Mouse (Mus musculus) kidney, adult 2 months (tissue): ENCODE results near the gene Chrdl2. TPM values are rescaled to one million over a fixed set of nuclear protein-coding genes. Genes with fewer than 3 reads are reported as not detected.

Source experiments
- DNase-seq: peaks from one replicate; pipeline ENCODE4 v3.0.0; 2021
- H3K27ac ChIP-seq: fragments of 200-500 bp; 2 replicates; pipeline ENCODE4 v1.5.1; 2012; ENCODE audit warnings: low read depth, low read length, control low read depth, inconsistent platforms; ENCODE audit not compliant: insufficient read depth
- H3K27me3 ChIP-seq: fragments of 200-500 bp; replicated peaks from 2 replicates; pipeline ENCODE4 v1.6.1; 2012; ENCODE audit warnings: mild to moderate bottlenecking, moderate library complexity, low read length, inconsistent platforms; ENCODE audit not compliant: control insufficient read depth, insufficient read depth
- H3K36me3 ChIP-seq: fragments of 200-500 bp; 2 replicates; pipeline ENCODE4 v1.6.1; 2012; ENCODE audit warnings: mild to moderate bottlenecking, moderate library complexity, low read length, inconsistent platforms; ENCODE audit not compliant: control insufficient read depth, insufficient read depth
- H3K4me1 ChIP-seq: fragments of 200-500 bp; 2 replicates; pipeline ENCODE4 v1.6.1; 2011; ENCODE audit warnings: low read length; ENCODE audit not compliant: control insufficient read depth, insufficient read depth
- H3K4me3 ChIP-seq: fragments of 200-500 bp; 2 replicates; pipeline ENCODE4 v1.5.1; 2011; ENCODE audit warnings: mild to moderate bottlenecking, low read depth, low read length, control low read depth; ENCODE audit not compliant: insufficient read depth
- CTCF ChIP-seq: fragments of 200-500 bp; conservative IDR thresholded peaks from 2 replicates; pipeline ENCODE4 v1.5.1; 2011; ENCODE audit warnings: low read depth, mild to moderate bottlenecking, control low read depth, low read length, moderate library complexity, mixed read lengths; ENCODE audit not compliant: insufficient read depth, insufficient read length
- POLR2A ChIP-seq: fragments of 200-500 bp; IDR thresholded peaks from one replicate; pipeline ENCODE4 v1.6.1; 2011; ENCODE audit warnings: low read depth, low read length, control low read depth
- WGBS: fragments of 180-500 bp; shearing (Covaris S2); methylation state at CpG from one replicate; pipeline ENCODE4 v1.1.7; 2018; 5-methylcytosine and 5-hydroxymethylcytosine counted together
- polyA plus RNA-seq: library from polyadenylated mRNA; depleted of rRNA; stranded (reverse); fragments of >200 nt; gene quantifications from 2 replicates; pipeline ENCODE4 v1.2.3, GENCODE M21; 2012

Gene Chrdl2
- polyA plus RNA-seq, 1 experiment, result 0.36 TPM

GRCm38 (mm10) chr7:100008765-100009164 is 2.8 kb downstream of the Chrdl2 start:
- no peak overlapping the region for H3K4me3 ChIP-seq
- no peak for DNase-seq
- H3K27ac ChIP-seq, result no peak overlapping the region
- no peaks in the 10 kb centered on the region for H3K36me3 ChIP-seq
- H3K4me1 ChIP-seq, result peaks cover 15% of the 10 kb centered on the region
- 95% methylated on average over 4 of the region's 4 CpGs for WGBS
- H3K27me3 ChIP-seq, result peaks cover 3% of the 10 kb centered on the region; the same call in 1 of the 2 replicates
- TF ChIP-seq CTCF (no peak), POLR2A (no peak)

DNA sequence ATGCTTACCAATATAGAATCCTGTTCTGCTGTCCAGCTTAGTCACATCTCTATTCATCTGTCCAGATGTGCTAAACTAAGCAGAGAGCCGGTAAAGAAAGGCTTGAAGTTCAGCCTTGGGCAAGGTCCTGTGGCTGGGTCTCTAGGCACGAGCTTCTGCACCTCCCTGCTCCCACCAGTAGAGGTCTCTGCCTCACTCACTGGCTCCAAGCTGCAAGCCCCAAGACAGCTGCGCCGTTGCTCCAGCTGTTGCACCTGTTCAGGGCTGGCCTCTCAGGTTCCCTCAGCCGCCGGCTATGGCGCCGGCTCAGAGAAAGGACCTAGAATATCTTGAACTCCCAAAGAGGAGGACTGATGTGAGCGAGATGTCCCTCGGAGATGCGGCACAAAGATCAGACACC is 3.7 kb downstream of the Chrdl2 start:
- WGBS, result 11% methylated on average over 11 of the region's 11 CpGs
- Histone ChIP-seq H3K4me1 (peaks cover 15% of the 10 kb centered on the region), H3K27ac (no peak overlapping the region), H3K36me3 (no peaks in the 10 kb centered on the region), H3K4me3 (no peak overlapping the region), H3K27me3 (peaks cover 3% of the 10 kb centered on the region; the same call in 1 of the 2 replicates)
- TF ChIP-seq CTCF (peak; percentile 95), POLR2A (no peak)
- DNase-seq, result peak; percentile 84

GRCm38 (mm10) chr7:100010711-100011110 is 4.7 kb downstream of the Chrdl2 start:
- H3K4me1 ChIP-seq, result peaks cover 15% of the 10 kb centered on the region
- peak; percentile 91 for DNase-seq
- H3K27me3 ChIP-seq, result peaks cover 3% of the 10 kb centered on the region; the same call in 1 of the 2 replicates
- WGBS, result 42% methylated on average over 5 of the region's 5 CpGs
- H3K27ac ChIP-seq, result peak overlapping the region; percentile 77
- TF ChIP-seq CTCF (no peak), POLR2A (no peak)
- no peak overlapping the region for H3K4me3 ChIP-seq
- H3K36me3 ChIP-seq, result no peaks in the 10 kb centered on the region

GRCm38 (mm10) chr7:100012085-100012484 is 6.1 kb downstream of the Chrdl2 start:
- no peak for TF ChIP-seq POLR2A
- no peak for TF ChIP-seq CTCF
- WGBS, result 58% methylated on average over 8 of the region's 8 CpGs
- Histone ChIP-seq H3K36me3 (no peaks in the 10 kb centered on the region), H3K4me3 (no peak overlapping the region), H3K4me1 (peaks cover 15% of the 10 kb centered on the region), H3K27ac (no peak overlapping the region), H3K27me3 (no peaks in the 10 kb centered on the region)
- DNase-seq, result peak; percentile 11

DNA sequence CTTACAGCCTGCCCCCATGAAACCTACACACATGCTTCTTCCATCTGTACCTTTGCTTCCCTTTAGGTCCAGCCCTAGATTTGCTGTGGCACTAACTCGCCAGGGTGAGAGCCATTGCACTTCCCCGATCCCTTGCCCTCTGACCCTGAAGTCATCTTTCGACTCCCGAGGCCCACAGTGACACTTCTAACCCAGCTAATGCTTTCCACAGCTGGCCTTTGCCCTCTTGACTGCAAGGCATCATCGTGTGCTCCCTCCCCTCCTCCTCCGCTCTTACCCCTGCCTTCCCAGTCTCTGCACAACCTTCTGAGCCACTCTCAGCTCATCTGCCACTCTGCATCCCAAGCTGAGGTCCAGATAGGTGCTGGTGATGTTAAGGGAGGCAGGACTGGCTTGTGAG is 6.5 kb downstream of the Chrdl2 start:
- TF ChIP-seq CTCF, result no peak
- TF ChIP-seq POLR2A, result no peak
- Histone ChIP-seq H3K4me3 (no peak overlapping the region), H3K36me3 (no peaks in the 10 kb centered on the region), H3K27ac (no peak overlapping the region), H3K4me1 (peaks cover 15% of the 10 kb centered on the region), H3K27me3 (no peaks in the 10 kb centered on the region)
- 34% methylated on average over 6 of the region's 6 CpGs for WGBS
- peak; percentile 31 for DNase-seq

DNA sequence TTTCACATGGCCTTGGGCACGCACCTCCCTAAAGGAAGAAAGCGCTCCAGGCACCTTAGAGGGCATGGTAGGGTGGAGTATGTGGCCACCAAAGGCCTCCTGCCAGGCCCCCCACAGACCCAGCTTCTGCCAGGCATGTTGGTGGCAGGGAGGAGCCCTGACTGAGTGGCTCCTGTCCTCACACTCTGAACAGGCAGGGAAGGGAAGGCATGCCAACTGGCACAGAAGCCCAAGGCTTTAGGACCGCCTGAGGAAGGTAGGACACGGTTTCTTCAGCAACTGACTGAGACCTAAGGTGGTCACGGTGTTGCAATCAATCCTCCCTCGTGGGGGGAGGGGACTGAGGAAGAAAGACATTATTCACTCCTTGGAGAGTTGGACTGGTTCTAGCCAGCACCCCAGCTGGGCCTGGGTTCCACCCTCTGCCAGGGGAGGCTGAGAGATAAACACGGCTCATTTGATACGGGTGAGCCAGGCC is 8.2 kb downstream of the Chrdl2 start:
- peaks cover 15% of the 10 kb centered on the region for H3K4me1 ChIP-seq
- DNase-seq, result peak; percentile 79
- WGBS, result 35% methylated on average over 8 of the region's 8 CpGs
- H3K36me3 ChIP-seq, result no peaks in the 10 kb centered on the region
- H3K27ac ChIP-seq, result no peak overlapping the region
- TF ChIP-seq POLR2A, result no peak
- no peaks in the 10 kb centered on the region for H3K27me3 ChIP-seq
- H3K4me3 ChIP-seq, result no peak overlapping the region

- H3K27me3 ChIP-seq, result no peaks in the 10 kb centered on the region
- no peak overlapping the region for H3K27ac ChIP-seq
- TF ChIP-seq POLR2A, result no peak
- no peak for TF ChIP-seq CTCF
- H3K4me1 ChIP-seq, result peaks cover 8% of the 10 kb centered on the region
- DNase-seq, result no peak
- H3K36me3 ChIP-seq, result no peaks in the 10 kb centered on the region
- no peak overlapping the region for H3K4me3 ChIP-seq
- 86% methylated on average over 8 of the region's 8 CpGs for WGBS
Observed at GRCm38 (mm10) chr7:100017056-100017455, 11.1 kb downstream of the Chrdl2 start.

GRCm38 (mm10) chr7:100027353-100027752 is 21.4 kb downstream of the Chrdl2 start:
- no peak for DNase-seq
- H3K36me3 ChIP-seq, result no peaks in the 10 kb centered on the region
- no peak overlapping the region for H3K27ac ChIP-seq
- no peaks in the 10 kb centered on the region for H3K27me3 ChIP-seq
- H3K4me3 ChIP-seq, result no peak overlapping the region
- WGBS, result 74% methylated on average over 5 of the region's 5 CpGs
- H3K4me1 ChIP-seq, result no peaks in the 10 kb centered on the region
- TF ChIP-seq CTCF (no peak), POLR2A (no peak)
